Mouse (Mus musculus): ENCODE measurements around the gene Gm13043.
"Not testable (repeated sequence)": the region's sequence is repeated elsewhere in the genome, so short reads cannot be mapped to it uniquely, and the experiment has no call there.

The Gm13043 gene

DNA sequence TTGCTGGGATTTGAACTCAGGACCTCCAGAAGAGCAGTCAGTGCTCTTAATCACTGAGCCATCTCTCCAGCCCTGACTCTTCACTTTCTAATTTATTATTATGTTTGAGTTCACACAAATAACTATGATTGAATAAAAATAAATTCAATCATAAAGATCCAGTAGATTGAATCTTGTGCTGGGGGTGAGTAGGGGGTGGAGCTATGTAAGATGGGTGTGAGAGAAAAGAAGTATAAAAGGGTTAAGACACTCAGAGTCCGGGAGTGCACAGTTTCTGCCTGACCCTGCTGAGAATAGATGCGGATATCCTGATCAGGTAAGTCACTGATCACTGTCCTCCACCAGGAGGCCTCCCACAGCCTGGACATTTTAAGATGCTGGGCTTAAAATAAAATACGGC, at the start of gene Gm13043:
TSS of gene Gm13043 (plus strand) at position 301 of the 400 bp plus-strand sequence.
- DNase-seq (ENCODE audit: low read depth, low spot score): no peak

DNA sequence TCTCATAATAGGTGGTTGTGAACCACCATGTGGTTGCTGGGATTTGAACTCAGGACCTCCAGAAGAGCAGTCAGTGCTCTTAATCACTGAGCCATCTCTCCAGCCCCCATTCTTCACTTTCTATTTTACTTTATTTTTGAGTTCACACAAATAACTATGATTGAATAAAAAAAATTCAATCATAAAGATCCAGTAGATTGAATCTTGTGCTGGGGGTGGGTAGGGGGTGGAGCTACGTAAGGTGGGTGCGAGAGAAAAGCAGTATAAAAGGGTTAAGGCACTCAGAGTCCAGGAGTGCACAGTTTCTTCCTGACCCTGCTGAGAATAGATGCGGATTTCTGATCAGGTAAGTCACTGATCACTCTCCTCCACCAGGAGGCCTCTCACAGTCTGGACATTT, 24.5 kb downstream of the Gm13043 start, which contains the start of gene Gm13040:
TSS of gene Gm13040 (plus strand) at position 301 of the 400 bp plus-strand sequence.
- not testable (repeated sequence) for DNase-seq (ENCODE audit: low read depth, low spot score)

DNA sequence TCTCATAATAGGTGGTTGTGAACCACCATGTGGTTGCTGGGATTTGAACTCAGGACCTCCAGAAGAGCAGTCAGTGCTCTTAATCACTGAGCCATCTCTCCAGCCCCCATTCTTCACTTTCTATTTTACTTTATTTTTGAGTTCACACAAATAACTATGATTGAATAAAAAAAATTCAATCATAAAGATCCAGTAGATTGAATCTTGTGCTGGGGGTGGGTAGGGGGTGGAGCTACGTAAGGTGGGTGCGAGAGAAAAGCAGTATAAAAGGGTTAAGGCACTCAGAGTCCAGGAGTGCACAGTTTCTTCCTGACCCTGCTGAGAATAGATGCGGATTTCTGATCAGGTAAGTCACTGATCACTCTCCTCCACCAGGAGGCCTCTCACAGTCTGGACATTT, 40.3 kb downstream of the Gm13043 start, which contains the start of the genes BC080695 and Gm13057:
TSS of gene BC080695 (plus strand) at position 301 of the 400 bp plus-strand sequence.
TSS of gene Gm13057 (plus strand) at position 310 of the 400 bp plus-strand sequence.
- not testable (repeated sequence) for DNase-seq (ENCODE audit: low read depth, low spot score)

Data from CD4-positive, CD25-positive, alpha-beta regulatory T cell, adult 2 months (primary cell).